Mouse (Mus musculus) testis, adult 2 months (tissue): ENCODE measurements around the gene Olfr1012.

Experiments
- CTCF ChIP-seq: fragments of 200-500 bp; IDR thresholded peaks from 2 replicates; pipeline ENCODE4 v1.5.1; 2012; ENCODE audit warnings: low read depth, mild to moderate bottlenecking, inconsistent platforms, low read length, moderate library complexity; ENCODE audit not compliant: control insufficient read depth, insufficient read depth, insufficient replicate concordance
- POLR2A ChIP-seq: fragments of 200-500 bp; IDR thresholded peaks from 2 replicates; pipeline ENCODE4 v1.6.1; 2012; ENCODE audit warnings: low read depth, mild to moderate bottlenecking, inconsistent platforms, low read length, moderate library complexity; ENCODE audit not compliant: control insufficient read depth

DNA sequence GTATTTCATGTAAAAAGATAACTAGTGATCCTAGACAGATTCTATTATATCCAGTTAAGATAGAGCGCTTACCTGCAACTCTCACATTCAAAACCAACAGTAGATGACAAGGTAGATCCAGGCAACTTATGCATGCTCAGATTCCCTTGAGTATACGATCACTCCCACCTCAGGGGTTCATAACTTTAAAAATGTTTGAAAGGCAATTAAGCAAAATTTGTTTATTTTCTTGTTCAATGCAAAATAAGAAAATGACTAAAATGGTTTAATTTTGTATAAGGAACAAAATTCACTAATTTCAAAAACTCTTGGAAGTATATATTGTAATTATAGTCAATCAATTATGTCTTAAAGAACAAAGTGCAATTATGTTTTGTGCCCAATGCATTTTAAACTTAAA is 39.9 kb upstream of the Olfr1012 start, which contains the start of gene Olfr1016:
- TF ChIP-seq CTCF, result no peak
- no peak for TF ChIP-seq POLR2A
